Mouse (Mus musculus) liver, embryonic 14.5 days (tissue): ENCODE data around the gene C87436. TPM values are rescaled to one million over a fixed set of nuclear protein-coding genes. Genes with fewer than 3 reads are reported as not detected.
A peak's percentile ranks its signal among the peaks of the same experiment; 100 is the strongest.

Experiments
- ATAC-seq: fragments of 200-750 bp; cut with Nextera tagmentation; 2 replicates; pipeline ENCODE4 v1.8.0; 2017; ENCODE audit warnings: moderate number of reproducible peaks, mild to moderate bottlenecking, moderate library complexity; ENCODE audit not compliant: insufficient read depth
- DNase-seq, 3 experiments: peaks; one replicate each; pipeline ENCODE4 v3.0.0-alpha.2; 2012 to 2013; ENCODE audit warnings: low read depth in 3 of 3, low spot score in 3 of 3
- H3K27ac ChIP-seq: fragments of 300-500 bp; sonication (generic); 2 replicates; pipeline ENCODE4 v1.5.1; 2014; ENCODE audit warnings: moderate library complexity, mild to moderate bottlenecking, control low read depth, inconsistent platforms
- H3K27me3 ChIP-seq: fragments of 300-500 bp; sonication (generic); 2 replicates; pipeline ENCODE4 v1.6.1; 2014; ENCODE audit warnings: mild to moderate bottlenecking, low read length, moderate library complexity; ENCODE audit not compliant: control insufficient read depth, insufficient read depth
- H3K36me3 ChIP-seq: fragments of 300-500 bp; sonication (generic); replicated peaks from 2 replicates; pipeline ENCODE4 v1.6.1; 2014; ENCODE audit warnings: low read depth; ENCODE audit not compliant: control insufficient read depth, insufficient read depth
- H3K4me1 ChIP-seq, 2 experiments: fragments of 200-500 bp in 1 of 2; fragments of 300-500 bp in 1 of 2; sonication (generic) in 1 of 2; replicated peaks; 2 replicates each; pipeline ENCODE4 v1.6.1; 2012 to 2014; ENCODE audit warnings: antibody characterized with exemption in 1 of 2, inconsistent platforms in 1 of 2, low read length in 1 of 2; ENCODE audit not compliant: control insufficient read depth in 2 of 2, insufficient read depth in 2 of 2
- H3K4me2 ChIP-seq: fragments of 300-500 bp; sonication (generic); 2 replicates; pipeline ENCODE4 v1.6.1; 2014; ENCODE audit warnings: low read depth, mild to moderate bottlenecking, control low read depth, moderate library complexity
- H3K4me3 ChIP-seq, 2 experiments: fragments of 200-500 bp in 1 of 2; fragments of 300-500 bp in 1 of 2; sonication (generic) in 1 of 2; 2 replicates each; pipeline ENCODE4 v1.5.1; 2012 to 2014; ENCODE audit warnings: low read depth in 2 of 2, low read length in 2 of 2, mild to moderate bottlenecking in 2 of 2, control low read depth in 1 of 2, inconsistent platforms in 1 of 2, moderate library complexity in 1 of 2; ENCODE audit not compliant: insufficient read depth in 1 of 2
- H3K9ac ChIP-seq: fragments of 300-500 bp; sonication (generic); replicated peaks from 2 replicates; pipeline ENCODE4 v1.6.1; 2014; ENCODE audit warnings: mild to moderate bottlenecking, control low read depth, moderate library complexity
- H3K9me3 ChIP-seq: fragments of 300-500 bp; sonication (generic); 2 replicates; pipeline ENCODE4 v1.6.1; 2016; ENCODE audit warnings: low read length, mixed read lengths; ENCODE audit not compliant: control insufficient read depth
- CTCF ChIP-seq: IDR thresholded peaks from 2 replicates; pipeline ENCODE4 v1.5.1; 2016; ENCODE audit warnings: antibody characterized with exemption, low read depth, control low read depth
- EP300 ChIP-seq: IDR thresholded peaks from 2 replicates; pipeline ENCODE4 v1.6.1; 2016; ENCODE audit warnings: antibody characterized with exemption, low read depth
- WGBS: fragments of 180-500 bp; shearing (Covaris S2); extraction: QIAGEN DNeasy Blood & Tissue Kit; methylation state at CpG from one replicate; pipeline ENCODE4 v1.1.7; 2014; ENCODE audit not compliant: insufficient replicate concordance; 5-methylcytosine and 5-hydroxymethylcytosine counted together
- polyA plus RNA-seq, 2 experiments: library from polyadenylated mRNA; depleted of rRNA in 1 of 2; stranded (reverse) in 1 of 2; unstranded in 1 of 2; fragments of >200 nt; fragmentation: Nextera tagmentation in 1 of 2; extraction: Ambion mirVana in 1 of 2; gene quantifications; 2 replicates each; pipeline versions ENCODE4 v1.2.1 to v1.2.3; 2012 to 2014

C87436 gene
- polyA plus RNA-seq, 2 experiments, result 6.2 to 10.5 TPM

GRCm38 (mm10) chr6:86395021-86395420 is 43.2 kb upstream of the C87436 start:
- Histone ChIP-seq H3K27me3 (no peaks in the 10 kb centered on the region; the same call in 1 of the 2 replicates), H3K9me3 (no peaks in the 10 kb centered on the region), H3K9ac (no peak overlapping the region), H3K36me3 (peaks cover 12% of the 10 kb centered on the region), H3K27ac (no peak overlapping the region), H3K4me1 (peaks cover 8 to 19% of the 10 kb centered on the region in 2 experiments; a peak in 3 of 4 replicates), H3K4me2 (peak overlapping the region; percentile 68), H3K4me3 (no peak overlapping the region)
- WGBS, result 78% methylated on average over 9 of the region's 9 CpGs
- no peak for DNase-seq
- TF ChIP-seq CTCF, result no peak
- TF ChIP-seq EP300, result no peak
- no peak for ATAC-seq

- H3K27ac ChIP-seq, result no peak overlapping the region
- H3K27me3 ChIP-seq, result no peaks in the 10 kb centered on the region; the same call in 1 of the 2 replicates
- peak overlapping the region; percentile 67 to 86 for H3K4me3 ChIP-seq
- peak overlapping the region; percentile 68 for H3K4me2 ChIP-seq
- H3K9ac ChIP-seq, result peak overlapping the region; percentile 69
- ATAC-seq (no peak), DNase-seq (no peak)
- no peak for TF ChIP-seq EP300
- TF ChIP-seq CTCF, result no peak
- peaks cover 11 to 20% of the 10 kb centered on the region in 2 experiments; a peak in 3 of 4 replicates for H3K4me1 ChIP-seq
- H3K36me3 ChIP-seq, result peaks cover 8% of the 10 kb centered on the region
- no peaks in the 10 kb centered on the region for H3K9me3 ChIP-seq
- 6% methylated on average over 10 of the region's 10 CpGs for WGBS
Measured at GRCm38 (mm10) chr6:86395969-86396368, 42.2 kb upstream of the C87436 start.

GRCm38 (mm10) chr6:86396581-86397256 is 41.5 kb upstream of the C87436 start, which contains the start of gene Pcyox1:
Gene Pcyox1, minus strand, starts transcription at chr6:86397154.
- Histone ChIP-seq H3K4me2 (peak within 1 kb of the TSS; percentile 68), H3K4me1 (peaks cover 11 to 20% of the 10 kb centered on the region in 2 experiments; a peak in 3 of 4 replicates), H3K36me3 (peaks cover 6% of the 10 kb centered on the region), H3K27me3 (no peaks in the 10 kb centered on the region; the same call in 1 of the 2 replicates), H3K4me3 (peak within 1 kb of the TSS; percentile 67 to 86), H3K9ac (peak within 1 kb of the TSS; percentile 69), H3K9me3 (no peaks in the 10 kb centered on the region), H3K27ac (no peak within 1 kb of the TSS)
- ATAC-seq (peak; percentile 90), DNase-seq (peak; percentile 66 to 72 (median 69))
- WGBS, result under 1% methylated on average over 48 of the region's 51 CpGs
- TF ChIP-seq CTCF (no peak), EP300 (no peak)

GRCm38 (mm10) chr6:86397257-86397980 is 40.8 kb upstream of the C87436 start:
- H3K4me2 ChIP-seq, result peak overlapping the region; percentile 68
- H3K9me3 ChIP-seq, result no peaks in the 10 kb centered on the region
- WGBS, result 3% methylated on average over 14 of the region's 14 CpGs
- H3K27ac ChIP-seq, result no peak overlapping the region
- H3K27me3 ChIP-seq, result no peaks in the 10 kb centered on the region; the same call in 1 of the 2 replicates
- TF ChIP-seq CTCF (no peak), EP300 (no peak)
- peaks cover 2% of the 10 kb centered on the region for H3K36me3 ChIP-seq
- H3K9ac ChIP-seq, result peak overlapping the region; percentile 14; the same call in 1 of the 2 replicates
- DNase-seq (no peak), ATAC-seq (no peak)
- peaks cover 11 to 20% of the 10 kb centered on the region in 2 experiments; a peak in 3 of 4 replicates for H3K4me1 ChIP-seq
- H3K4me3 ChIP-seq, result peak overlapping the region; percentile 67 to 86

GRCm38 (mm10) chr6:86398986-86399385 is 39.2 kb upstream of the C87436 start:
- no peak for DNase-seq
- no peak for ATAC-seq
- H3K9ac ChIP-seq, result no peak overlapping the region
- 74% methylated on average over 2 of the region's 2 CpGs for WGBS
- H3K4me2 ChIP-seq, result no peak overlapping the region
- peaks cover 15 to 20% of the 10 kb centered on the region in 2 experiments; a peak in 3 of 4 replicates for H3K4me1 ChIP-seq
- H3K4me3 ChIP-seq, result no peak overlapping the region
- H3K27me3 ChIP-seq, result no peaks in the 10 kb centered on the region; the same call in 1 of the 2 replicates
- TF ChIP-seq CTCF (no peak), EP300 (no peak)
- no peaks in the 10 kb centered on the region for H3K9me3 ChIP-seq
- no peak overlapping the region for H3K27ac ChIP-seq
- H3K36me3 ChIP-seq, result no peaks in the 10 kb centered on the region
